Mouse (Mus musculus): ENCODE measurements around the gene Nobox. TPM values are rescaled to one million over a fixed set of nuclear protein-coding genes. Genes with fewer than 3 reads are reported as not detected.

Gene Nobox
- not detected for polyA plus RNA-seq (2014; fragmentation: Illumina TruSeq; extraction: RNeasy Lipid Tissue Mini Kit (QIAGEN cat#74804); ENCODE audit: low read depth, low replicate concordance)

DNA sequence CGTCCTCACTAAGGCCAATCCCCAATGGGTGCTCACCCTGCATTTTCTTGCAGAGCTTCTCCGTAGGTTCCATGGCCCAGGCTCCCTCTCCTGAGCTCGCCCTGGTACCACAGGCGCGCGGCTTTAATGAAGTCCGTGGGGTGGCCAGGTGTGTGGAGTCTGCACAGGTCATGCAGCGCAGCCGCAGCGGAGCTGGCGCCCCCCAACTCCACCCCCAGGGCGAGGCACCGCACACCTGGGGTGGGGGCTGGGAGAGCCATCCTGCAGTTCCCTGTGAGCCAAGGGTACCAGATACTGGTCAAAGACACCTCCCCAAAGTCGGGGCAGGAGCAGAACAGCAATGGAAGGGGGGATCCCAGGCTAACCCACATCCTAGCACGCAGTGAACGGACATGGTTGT lies at the start of gene Nobox:
Nobox (minus strand) TSS at position 101 of the 400 bp plus-strand sequence.

DNA sequence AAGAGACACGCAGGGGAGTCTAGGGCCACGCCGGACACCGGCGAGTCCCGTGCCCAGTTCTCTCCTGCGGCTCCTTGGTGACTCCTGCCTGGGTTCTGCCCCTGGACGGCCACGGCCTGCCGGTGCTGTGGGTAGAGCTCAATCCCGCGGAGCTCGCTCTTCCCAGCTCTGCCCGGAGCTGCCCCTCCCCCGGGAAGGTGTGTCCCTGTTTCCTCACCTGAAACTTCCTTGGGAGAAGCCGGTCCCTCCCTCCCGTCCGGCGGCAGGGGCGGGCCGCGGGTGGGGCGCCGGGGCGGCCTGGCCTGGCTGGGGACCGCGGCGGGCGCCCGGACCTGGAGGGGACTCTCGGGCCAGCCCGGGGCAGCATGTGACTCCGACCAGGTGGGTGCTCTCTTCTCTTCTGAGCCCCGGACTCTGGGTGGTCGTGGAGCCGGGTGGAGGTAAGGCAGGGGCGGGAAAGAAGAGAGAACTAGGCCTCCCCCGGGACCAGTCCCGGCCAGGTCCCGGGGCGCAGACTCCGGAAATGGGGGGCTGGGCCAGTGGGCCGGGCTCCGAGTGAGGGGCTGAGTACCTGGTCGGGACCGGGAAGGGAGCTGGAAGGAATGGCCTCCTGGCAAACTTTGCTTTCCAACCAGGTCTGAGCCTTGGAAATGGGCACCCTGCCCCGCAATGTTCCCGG lies 43.9 kb downstream of the Nobox start, which contains the start of gene Arhgef5:
Arhgef5 (plus strand) TSS at position 220 of the 679 bp plus-strand sequence.

Other genes starting within 250 kb of the Nobox start
- gene Olfr441, start 203.2 kb downstream of the Nobox start, polyA plus RNA-seq (2014; fragmentation: Illumina TruSeq; extraction: RNeasy Lipid Tissue Mini Kit (QIAGEN cat#74804); ENCODE audit: low read depth, low replicate concordance) = not detected
- not detected for gene Olfr237-ps1, start 163.0 kb downstream of the Nobox start, polyA plus RNA-seq (2014; fragmentation: Illumina TruSeq; extraction: RNeasy Lipid Tissue Mini Kit (QIAGEN cat#74804); ENCODE audit: low read depth, low replicate concordance)
- not detected for gene Olfr437, start 146.3 kb downstream of the Nobox start, polyA plus RNA-seq (2014; fragmentation: Illumina TruSeq; extraction: RNeasy Lipid Tissue Mini Kit (QIAGEN cat#74804); ENCODE audit: low read depth, low replicate concordance)
- gene Olfr13, start 137.4 kb downstream of the Nobox start, polyA plus RNA-seq (2014; fragmentation: Illumina TruSeq; extraction: RNeasy Lipid Tissue Mini Kit (QIAGEN cat#74804); ENCODE audit: low read depth, low replicate concordance) = not detected
- gene Olfr435, start 112.4 kb downstream of the Nobox start, polyA plus RNA-seq (2014; fragmentation: Illumina TruSeq; extraction: RNeasy Lipid Tissue Mini Kit (QIAGEN cat#74804); ENCODE audit: low read depth, low replicate concordance) = not detected
- not detected for gene Olfr434, start 96.5 kb downstream of the Nobox start, polyA plus RNA-seq (2014; fragmentation: Illumina TruSeq; extraction: RNeasy Lipid Tissue Mini Kit (QIAGEN cat#74804); ENCODE audit: low read depth, low replicate concordance)
- not detected for gene Olfr47, start 78.0 kb downstream of the Nobox start, polyA plus RNA-seq (2014; fragmentation: Illumina TruSeq; extraction: RNeasy Lipid Tissue Mini Kit (QIAGEN cat#74804); ENCODE audit: low read depth, low replicate concordance)
- 19.8 TPM for gene Arhgef5, start 44.0 kb downstream of the Nobox start, polyA plus RNA-seq (2014; fragmentation: Illumina TruSeq; extraction: RNeasy Lipid Tissue Mini Kit (QIAGEN cat#74804); ENCODE audit: low read depth, low replicate concordance)